Mouse (Mus musculus) forebrain, embryonic 15.5 days (tissue): ENCODE data around the gene Klhl21. TPM values are rescaled to one million over a fixed set of nuclear protein-coding genes. Genes with fewer than 3 reads are reported as not detected.

Experiments used
- ATAC-seq: fragments of 200-750 bp; cut with Nextera tagmentation; replicated peaks from 2 replicates; pipeline ENCODE4 v1.8.0; 2017; ENCODE audit warnings: mild to moderate bottlenecking, moderate TSS enrichment, moderate library complexity
- H3K27ac ChIP-seq: fragments of 300-500 bp; sonication (generic); replicated peaks from 2 replicates; pipeline ENCODE4 v1.5.1; 2015; ENCODE audit warnings: mild to moderate bottlenecking, inconsistent platforms
- H3K27me3 ChIP-seq: fragments of 300-500 bp; sonication (generic); 2 replicates; pipeline ENCODE4 v1.6.1; 2015; ENCODE audit warnings: inconsistent platforms
- H3K36me3 ChIP-seq: fragments of 300-500 bp; sonication (generic); 2 replicates; pipeline ENCODE4 v1.6.1; 2015; ENCODE audit warnings: mild to moderate bottlenecking, inconsistent platforms
- H3K4me1 ChIP-seq: fragments of 300-500 bp; sonication (generic); 2 replicates; pipeline ENCODE4 v1.6.1; 2015; ENCODE audit warnings: inconsistent platforms
- H3K4me2 ChIP-seq: fragments of 300-500 bp; sonication (generic); replicated peaks from 2 replicates; pipeline ENCODE4 v1.6.1; 2015; ENCODE audit warnings: mild to moderate bottlenecking, inconsistent platforms
- H3K4me3 ChIP-seq: fragments of 300-500 bp; sonication (generic); 2 replicates; pipeline ENCODE4 v1.5.1; 2015; ENCODE audit warnings: mild to moderate bottlenecking, inconsistent platforms
- H3K9ac ChIP-seq: fragments of 300-500 bp; sonication (generic); replicated peaks from 2 replicates; pipeline ENCODE4 v1.6.1; 2015; ENCODE audit warnings: mild to moderate bottlenecking, inconsistent platforms
- H3K9me3 ChIP-seq: fragments of 300-500 bp; sonication (generic); 2 replicates; pipeline ENCODE4 v1.6.1; 2016; ENCODE audit warnings: inconsistent platforms
- WGBS: fragments of 180-500 bp; shearing (Covaris S2); methylation state at CpG from one replicate; pipeline ENCODE4 v1.1.7; 2015; ENCODE audit warnings: mixed read lengths; 5-methylcytosine and 5-hydroxymethylcytosine counted together
- polyA plus RNA-seq: library from polyadenylated mRNA; unstranded; fragments of >200 nt; fragmentation: Nextera tagmentation; extraction: Ambion mirVana; gene quantifications from 2 replicates; pipeline ENCODE4 v1.2.1, GENCODE M21; 2015

The Klhl21 gene
- polyA plus RNA-seq, 1 experiment from 2014 or later: 3.0 TPM

- ATAC-seq: no peak
- Histone ChIP-seq H3K4me3 (peak overlapping the region; percentile 78), H3K9ac (no peak overlapping the region)
Observed at GRCm38 (mm10) chr4:152010707-152011134, 2.1 kb downstream of the Klhl21 start.

GRCm38 (mm10) chr4:152011171-152011760, 2.7 kb downstream of the Klhl21 start:
- Histone ChIP-seq H3K9ac (no peak overlapping the region), H3K36me3 (peaks cover 3% of the 10 kb centered on the region; the same call in 1 of the 2 replicates), H3K4me1 (peaks cover 31% of the 10 kb centered on the region), H3K27ac (no peak overlapping the region), H3K4me2 (peak overlapping the region; percentile 94), H3K27me3 (peaks cover 21% of the 10 kb centered on the region), H3K4me3 (no peak overlapping the region), H3K9me3 (no peaks in the 10 kb centered on the region)
- 75% methylated on average over 8 of the region's 8 CpGs for WGBS
- ATAC-seq: no peak

More at GRCm38 (mm10) chr4:152010707-152011134, 2.1 kb downstream of the Klhl21 start:
- H3K36me3 ChIP-seq: peaks cover 3% of the 10 kb centered on the region; the same call in 1 of the 2 replicates
- no peaks in the 10 kb centered on the region for H3K9me3 ChIP-seq
- WGBS: 9% methylated on average over 13 of the region's 13 CpGs
- no peak overlapping the region for H3K27ac ChIP-seq
- H3K4me1 ChIP-seq: peaks cover 31% of the 10 kb centered on the region
- H3K4me2 ChIP-seq: peak overlapping the region; percentile 94
- H3K27me3 ChIP-seq: peaks cover 22% of the 10 kb centered on the region

- H3K4me3 ChIP-seq: no peak overlapping the region
- WGBS: 95% methylated on average over 16 of the region's 16 CpGs
- ATAC-seq: no peak
- H3K36me3 ChIP-seq: peaks cover 3% of the 10 kb centered on the region; the same call in 1 of the 2 replicates
- peaks cover 13% of the 10 kb centered on the region for H3K27me3 ChIP-seq
- H3K9ac ChIP-seq: no peak overlapping the region
- H3K27ac ChIP-seq: no peak overlapping the region
- H3K9me3 ChIP-seq: no peaks in the 10 kb centered on the region
- no peak overlapping the region for H3K4me2 ChIP-seq
- peaks cover 31% of the 10 kb centered on the region for H3K4me1 ChIP-seq
Observed at GRCm38 (mm10) chr4:152012109-152012508, 3.5 kb downstream of the Klhl21 start.

GRCm38 (mm10) chr4:152013036-152013813, 4.6 kb downstream of the Klhl21 start:
- Histone ChIP-seq H3K27me3 (peaks cover 2% of the 10 kb centered on the region), H3K4me2 (no peak overlapping the region), H3K27ac (no peak overlapping the region), H3K9ac (no peak overlapping the region), H3K4me3 (no peak overlapping the region), H3K36me3 (peaks cover 3% of the 10 kb centered on the region; the same call in 1 of the 2 replicates), H3K9me3 (no peaks in the 10 kb centered on the region), H3K4me1 (peaks cover 22% of the 10 kb centered on the region)
- WGBS: 83% methylated on average over 12 of the region's 12 CpGs
- ATAC-seq: no peak

- 84% methylated on average over 6 of the region's 6 CpGs for WGBS
- peaks cover 47% of the 10 kb centered on the region for H3K36me3 ChIP-seq
- H3K9ac ChIP-seq: no peak overlapping the region
- ATAC-seq: no peak
- H3K4me2 ChIP-seq: no peak overlapping the region
- peaks cover 4% of the 10 kb centered on the region; the same call in 1 of the 2 replicates for H3K4me1 ChIP-seq
- H3K4me3 ChIP-seq: no peak overlapping the region
- no peaks in the 10 kb centered on the region for H3K27me3 ChIP-seq
- H3K9me3 ChIP-seq: no peaks in the 10 kb centered on the region
- no peak overlapping the region for H3K27ac ChIP-seq
Observed at GRCm38 (mm10) chr4:152019073-152019472, 10.5 kb downstream of the Klhl21 start.

- Histone ChIP-seq H3K4me2 (no peak overlapping the region), H3K27me3 (no peaks in the 10 kb centered on the region), H3K36me3 (peaks cover 47% of the 10 kb centered on the region), H3K4me3 (no peak overlapping the region), H3K27ac (no peak overlapping the region), H3K9ac (no peak overlapping the region), H3K4me1 (peaks cover 13% of the 10 kb centered on the region), H3K9me3 (no peaks in the 10 kb centered on the region)
- 94% methylated on average over 21 of the region's 21 CpGs for WGBS
- no peak for ATAC-seq
Observed at GRCm38 (mm10) chr4:152020024-152020423, 11.4 kb downstream of the Klhl21 start.

- no peak for ATAC-seq
- Histone ChIP-seq H3K27ac (no peak overlapping the region), H3K9ac (no peak overlapping the region), H3K4me3 (no peak overlapping the region), H3K4me1 (peaks cover 29% of the 10 kb centered on the region), H3K4me2 (no peak overlapping the region), H3K9me3 (no peaks in the 10 kb centered on the region), H3K36me3 (peaks cover 45% of the 10 kb centered on the region), H3K27me3 (no peaks in the 10 kb centered on the region)
- WGBS: 74% methylated on average over 12 of the region's 12 CpGs
Observed at GRCm38 (mm10) chr4:152021568-152022097, 13.0 kb downstream of the Klhl21 start.

- H3K9me3 ChIP-seq: no peaks in the 10 kb centered on the region
- H3K4me3 ChIP-seq: no peak overlapping the region
- peaks cover 33% of the 10 kb centered on the region for H3K4me1 ChIP-seq
- H3K4me2 ChIP-seq: no peak overlapping the region
- WGBS: 89% methylated on average over 8 of the region's 8 CpGs
- no peaks in the 10 kb centered on the region for H3K27me3 ChIP-seq
- peaks cover 45% of the 10 kb centered on the region for H3K36me3 ChIP-seq
- no peak for ATAC-seq
- H3K27ac ChIP-seq: no peak overlapping the region
- no peak overlapping the region for H3K9ac ChIP-seq
Observed at GRCm38 (mm10) chr4:152022506-152022905, 13.9 kb downstream of the Klhl21 start.

GRCm38 (mm10) chr4:152024525-152024924, 15.9 kb downstream of the Klhl21 start:
- no peak overlapping the region for H3K4me3 ChIP-seq
- H3K36me3 ChIP-seq: peaks cover 38% of the 10 kb centered on the region
- H3K9ac ChIP-seq: no peak overlapping the region
- H3K27ac ChIP-seq: no peak overlapping the region
- ATAC-seq: no peak
- peaks cover 45% of the 10 kb centered on the region for H3K4me1 ChIP-seq
- 95% methylated on average over 11 of the region's 11 CpGs for WGBS
- H3K27me3 ChIP-seq: no peaks in the 10 kb centered on the region
- no peak overlapping the region for H3K4me2 ChIP-seq
- H3K9me3 ChIP-seq: no peaks in the 10 kb centered on the region

GRCm38 (mm10) chr4:152026751-152027508, 18.3 kb downstream of the Klhl21 start:
- Histone ChIP-seq H3K4me3 (peak overlapping the region; percentile 91), H3K36me3 (peaks cover 13% of the 10 kb centered on the region; the same call in 1 of the 2 replicates), H3K27ac (peak overlapping the region; percentile 68), H3K4me2 (peak overlapping the region; percentile 98), H3K4me1 (peaks cover 52% of the 10 kb centered on the region), H3K9me3 (no peaks in the 10 kb centered on the region), H3K27me3 (no peaks in the 10 kb centered on the region), H3K9ac (peak overlapping the region; percentile 81)
- 1% methylated on average over 41 of the region's 41 CpGs for WGBS
- no peak for ATAC-seq

GRCm38 (mm10) chr4:152027524-152027923, 18.9 kb downstream of the Klhl21 start, which contains the start of gene Zbtb48:
Zbtb48 (minus strand) TSS chr4:152027671.
- under 1% methylated on average over 35 of the region's 35 CpGs for WGBS
- peaks cover 52% of the 10 kb centered on the region for H3K4me1 ChIP-seq

More at GRCm38 (mm10) chr4:152027524-152027923, 18.9 kb downstream of the Klhl21 start, which contains the start of gene Zbtb48:
- Histone ChIP-seq H3K4me3 (peak within 1 kb of the TSS; percentile 91), H3K27me3 (no peaks in the 10 kb centered on the region), H3K36me3 (peaks cover 10% of the 10 kb centered on the region; the same call in 1 of the 2 replicates), H3K9me3 (no peaks in the 10 kb centered on the region), H3K9ac (peak within 1 kb of the TSS; percentile 81), H3K27ac (peak within 1 kb of the TSS; percentile 68), H3K4me2 (peak within 1 kb of the TSS; percentile 98)
- peak; percentile 99 for ATAC-seq
